Mouse (Mus musculus) gastrocnemius, postnatal 4 days (tissue): ENCODE measurements around the gene Paics. TPM values are rescaled to one million over a fixed set of nuclear protein-coding genes. Genes with fewer than 3 reads are reported as not detected.

Source experiments
- DNase-seq, 2 experiments: peaks; one replicate each; pipeline ENCODE4 v3.0.0; 2021 to 2022; ENCODE audit warnings: low spot score in 2 of 2, mixed read lengths in 2 of 2
- total RNA-seq, 2 experiments: library from RNA; stranded (reverse); gene quantifications; 2 replicates each; pipeline ENCODE4 v1.2.3; 2021

Paics gene
- total RNA-seq, 2 experiments from 2014 or later, result 150 to 154 TPM

- no peak for DNase-seq
Observed at GRCm38 (mm10) chr5:77004051-77004821, 53.1 kb downstream of the Paics start, which contains the start of gene Arl9. TSS of gene Arl9 (plus strand) at chr5:77004055.

GRCm38 (mm10) chr5:77010352-77010751 is 59.2 kb downstream of the Paics start:
- DNase-seq, result no peak

- DNase-seq, result no peak
Observed at GRCm38 (mm10) chr5:77011082-77011481, 60.0 kb downstream of the Paics start.

GRCm38 (mm10) chr5:77013171-77013570 is 62.1 kb downstream of the Paics start:
- no peak for DNase-seq

GRCm38 (mm10) chr5:77015544-77016482 is 64.7 kb downstream of the Paics start, which contains the start of gene Thegl:
TSS of gene Thegl (plus strand) at chr5:77016023.
- DNase-seq, result peak; percentile 68 to 78

Other genes with a start within 250 kb of the Paics start
- gene Aasdh, start 45.8 kb upstream of the Paics start, total RNA-seq, result 10 to 100 TPM; 12.4 to 16.0 TPM
- 10 to 100 TPM; 35.6 to 39.2 TPM for gene Ppat, start 271 bp downstream of the Paics start, total RNA-seq
- 10 to 100 TPM; 84.2 to 86.6 TPM for gene Srp72, start 23.4 kb downstream of the Paics start, total RNA-seq
- gene Arl9, start 52.7 kb downstream of the Paics start, total RNA-seq, result not detected
- gene Thegl, start 64.7 kb downstream of the Paics start, total RNA-seq, result not detected
- 10 to 100 TPM; 15.1 to 16.1 TPM for gene Hopx, start 163.8 kb downstream of the Paics start, total RNA-seq